Mouse (Mus musculus): ENCODE results near the gene Arhgef10l. TPM values are rescaled to one million over a fixed set of nuclear protein-coding genes. Genes with fewer than 3 reads are reported as not detected.

Arhgef10l gene
- total and polyA plus RNA-seq, 2 experiments from 2014 or later: 20.7 to 81.1 TPM

DNA sequence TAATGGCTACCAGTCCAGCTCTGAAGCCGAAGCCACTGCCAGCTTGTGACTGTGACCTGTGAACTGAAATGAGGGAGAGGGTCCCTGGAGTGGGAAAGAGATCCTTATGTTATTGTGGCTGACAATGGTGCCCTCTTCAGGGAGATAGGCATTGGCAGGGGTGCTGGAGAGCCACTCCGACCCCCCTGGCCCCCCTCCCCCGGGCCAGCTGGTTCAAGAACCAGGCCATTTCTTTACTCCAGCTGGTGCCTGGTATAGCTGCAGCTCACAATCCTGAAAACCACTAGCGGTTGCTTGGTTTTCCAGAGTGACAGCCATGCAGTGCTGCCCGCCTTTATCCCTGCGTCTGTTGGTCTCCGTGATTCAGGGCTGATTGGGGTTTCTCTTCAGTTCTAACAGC is 43.3 kb upstream of the Arhgef10l start:
- 70% methylated on average over 7 of the region's 7 CpGs for WGBS
- no peaks in the 10 kb centered on the region for H3K27me3 ChIP-seq (ENCODE audit: insufficient read depth, low read length)
- no peaks in the 10 kb centered on the region for H3K9me3 ChIP-seq (ENCODE audit: low read length)
- H3K4me1 ChIP-seq (ENCODE audit: insufficient read depth, low read length): peaks cover 1% of the 10 kb centered on the region; the same call in 1 of the 2 replicates
- H3K27ac ChIP-seq (ENCODE audit: low read depth, low read length): no peak overlapping the region
- no peak overlapping the region for H3K4me3 ChIP-seq (ENCODE audit: low read depth, low read length)
- H3K4me2 ChIP-seq (ENCODE audit: low read depth, low read length, poor library complexity, severe bottlenecking): no peak overlapping the region
- H3K9ac ChIP-seq (replicated peaks; ENCODE audit: low read length, poor library complexity, severe bottlenecking): 0 out of 2 replicates have a peak overlapping the region, but pooled peaks have one; percentile 19
- TF ChIP-seq CTCF (IDR thresholded peaks at IDR 0.05): no peak
- DNase-seq (ENCODE audit: low spot score) (peak; percentile 39), ATAC-seq (ENCODE audit: low FRiP score) (no peak)
- peaks cover 41% of the 10 kb centered on the region for H3K36me3 ChIP-seq (ENCODE audit: insufficient read depth, low read length)

DNA sequence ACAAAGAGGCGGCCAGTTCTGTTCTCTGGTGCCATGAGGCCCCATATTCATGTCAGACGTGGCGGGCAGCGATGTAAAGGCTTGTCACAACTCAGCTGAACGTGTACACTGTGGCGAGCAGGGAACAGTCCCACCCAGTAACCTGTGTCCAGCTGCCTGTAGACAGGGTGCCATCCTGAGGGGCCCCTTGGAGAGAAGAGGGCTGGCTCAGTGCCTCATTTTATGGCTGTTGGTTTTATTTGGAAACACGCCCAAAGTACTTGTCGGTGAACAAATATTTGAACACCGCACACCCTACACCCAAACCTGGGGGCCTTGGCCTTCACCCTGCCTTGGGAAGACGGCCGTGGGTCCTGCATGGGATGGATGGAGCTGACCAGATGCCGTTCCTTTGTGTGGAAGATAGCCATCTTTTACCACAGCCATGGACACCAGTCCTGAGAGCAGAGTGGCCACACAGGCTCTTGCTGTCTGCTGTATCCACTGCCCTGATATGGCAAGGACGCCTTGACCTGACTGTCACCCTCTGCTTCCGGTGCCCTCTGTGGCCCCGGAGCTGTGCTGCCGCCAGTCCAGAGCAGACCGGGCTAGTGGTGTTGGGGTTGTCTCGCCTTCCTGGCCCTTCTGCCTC is 42.6 kb upstream of the Arhgef10l start:
- whole genome bisulfite sequencing: 85% methylated on average over 18 of the region's 18 CpGs
- Histone ChIP-seq H3K4me1 (ENCODE audit: insufficient read depth, low read length) (0 out of 2 replicates have a peak, but pooled peaks cover 3% of the 10 kb centered on the region), H3K9ac (replicated peaks; ENCODE audit: low read length, poor library complexity, severe bottlenecking) (no peak overlapping the region), H3K4me3 (ENCODE audit: low read depth, low read length) (no peak overlapping the region), H3K27me3 (ENCODE audit: insufficient read depth, low read length) (no peaks in the 10 kb centered on the region), H3K9me3 (ENCODE audit: low read length) (no peaks in the 10 kb centered on the region), H3K36me3 (ENCODE audit: insufficient read depth, low read length) (peaks cover 41% of the 10 kb centered on the region), H3K27ac (ENCODE audit: low read depth, low read length) (no peak overlapping the region), H3K4me2 (ENCODE audit: low read depth, low read length, poor library complexity, severe bottlenecking) (no peak overlapping the region)
- no peak for ATAC-seq (ENCODE audit: low FRiP score)
- DNase-seq (ENCODE audit: low spot score): no peak
- TF ChIP-seq CTCF (IDR thresholded peaks at IDR 0.05): no peak

DNA sequence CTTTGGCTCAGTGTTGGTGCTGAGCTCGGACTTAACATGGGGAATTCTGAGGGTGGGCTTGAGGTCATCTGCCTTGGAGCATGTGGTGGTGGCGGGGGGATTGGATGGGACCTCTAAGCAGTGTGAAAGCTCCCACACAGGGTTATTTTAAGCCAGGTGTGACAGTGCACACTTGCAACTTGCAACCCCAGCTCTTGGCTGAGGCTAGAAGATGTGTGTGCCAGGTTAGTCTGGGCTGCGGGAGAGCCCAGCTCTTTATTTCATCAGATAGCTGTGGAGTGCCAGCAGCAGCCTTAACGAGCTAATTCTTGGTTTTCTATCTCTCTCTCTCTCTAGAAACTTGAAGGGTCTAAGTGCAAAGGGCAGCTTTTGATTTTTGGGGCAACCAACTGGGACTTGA is 41.8 kb upstream of the Arhgef10l start:
- TF ChIP-seq CTCF (IDR thresholded peaks at IDR 0.05): no peak
- no peak for ATAC-seq (ENCODE audit: low FRiP score)
- H3K36me3 ChIP-seq (ENCODE audit: insufficient read depth, low read length): peaks cover 37% of the 10 kb centered on the region
- no peak overlapping the region for H3K4me2 ChIP-seq (ENCODE audit: low read depth, low read length, poor library complexity, severe bottlenecking)
- no peak overlapping the region for H3K27ac ChIP-seq (ENCODE audit: low read depth, low read length)
- WGBS: 86% methylated on average over 4 of the region's 4 CpGs
- no peaks in the 10 kb centered on the region for H3K9me3 ChIP-seq (ENCODE audit: low read length)
- H3K4me3 ChIP-seq (ENCODE audit: low read depth, low read length): no peak overlapping the region
- H3K9ac ChIP-seq (replicated peaks; ENCODE audit: low read length, poor library complexity, severe bottlenecking): no peak overlapping the region
- no peaks in the 10 kb centered on the region for H3K27me3 ChIP-seq (ENCODE audit: insufficient read depth, low read length)
- no peak for DNase-seq (ENCODE audit: low spot score)
- H3K4me1 ChIP-seq (ENCODE audit: insufficient read depth, low read length): peaks cover 6% of the 10 kb centered on the region; the same call in 1 of the 2 replicates

DNA sequence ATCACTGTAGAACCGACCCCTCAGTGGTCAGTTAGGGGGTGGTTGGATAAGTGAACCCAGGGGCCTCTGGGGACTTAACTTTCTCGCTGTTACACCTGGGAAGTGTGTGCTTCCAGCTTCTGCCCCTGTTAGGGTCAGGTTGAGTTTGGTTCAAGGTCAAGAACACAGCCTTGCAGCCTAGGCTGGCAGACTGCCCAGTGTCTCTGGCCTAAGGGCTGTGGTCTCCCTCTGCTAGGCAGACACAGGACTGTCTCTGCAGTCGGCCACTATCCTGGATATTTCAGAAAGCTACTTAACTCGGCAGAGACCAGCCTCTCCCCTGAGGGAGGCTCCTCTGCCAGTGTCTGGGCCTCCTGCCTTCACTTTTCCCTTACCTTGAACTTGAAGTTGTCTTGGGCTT is 38.4 kb upstream of the Arhgef10l start:
- Histone ChIP-seq H3K9ac (replicated peaks; ENCODE audit: low read length, poor library complexity, severe bottlenecking) (no peak overlapping the region), H3K27ac (ENCODE audit: low read depth, low read length) (no peak overlapping the region), H3K27me3 (ENCODE audit: insufficient read depth, low read length) (peaks cover 5% of the 10 kb centered on the region; the same call in 1 of the 2 replicates), H3K9me3 (ENCODE audit: low read length) (no peaks in the 10 kb centered on the region), H3K36me3 (ENCODE audit: insufficient read depth, low read length) (peaks cover 9% of the 10 kb centered on the region), H3K4me2 (ENCODE audit: low read depth, low read length, poor library complexity, severe bottlenecking) (no peak overlapping the region), H3K4me3 (ENCODE audit: low read depth, low read length) (no peak overlapping the region), H3K4me1 (ENCODE audit: insufficient read depth, low read length) (peaks cover 6% of the 10 kb centered on the region; the same call in 1 of the 2 replicates)
- TF ChIP-seq CTCF (IDR thresholded peaks at IDR 0.05): no peak
- DNase-seq (ENCODE audit: low spot score) (no peak), ATAC-seq (ENCODE audit: low FRiP score) (no peak)
- WGBS: 24% methylated on average over 4 of the region's 4 CpGs

DNA sequence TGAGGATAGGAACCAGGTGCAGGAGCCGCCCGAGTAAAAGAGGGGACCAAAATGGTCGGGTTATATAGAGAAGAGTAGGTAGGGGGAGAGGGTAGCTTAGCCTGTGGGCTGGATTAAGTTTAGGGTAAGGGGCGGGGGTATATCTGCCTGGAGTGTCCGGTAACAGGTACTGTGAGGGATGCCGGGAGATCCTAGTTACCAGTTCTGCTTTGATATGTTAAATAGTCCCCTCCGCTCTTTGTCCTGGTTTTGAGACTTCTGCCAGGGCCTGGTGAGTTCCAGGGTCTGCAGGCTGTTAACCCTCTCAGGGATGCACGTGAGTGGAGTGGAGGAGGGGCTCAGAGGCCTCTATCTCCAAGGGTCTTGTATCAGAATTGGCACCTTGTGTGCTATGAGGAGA is 37.8 kb upstream of the Arhgef10l start:
- ATAC-seq (ENCODE audit: low FRiP score): no peak
- H3K27ac ChIP-seq (ENCODE audit: low read depth, low read length): peak overlapping the region; percentile 82; the same call in 1 of the 2 replicates
- peaks cover 6% of the 10 kb centered on the region; the same call in 1 of the 2 replicates for H3K4me1 ChIP-seq (ENCODE audit: insufficient read depth, low read length)
- H3K9ac ChIP-seq (replicated peaks; ENCODE audit: low read length, poor library complexity, severe bottlenecking): peak overlapping the region; percentile 82; the same call in 1 of the 2 replicates
- H3K27me3 ChIP-seq (ENCODE audit: insufficient read depth, low read length): peaks cover 8% of the 10 kb centered on the region; the same call in 1 of the 2 replicates
- H3K4me2 ChIP-seq (ENCODE audit: low read depth, low read length, poor library complexity, severe bottlenecking): peak overlapping the region; percentile 79
- H3K4me3 ChIP-seq (ENCODE audit: low read depth, low read length): peak overlapping the region; percentile 88; the same call in 1 of the 2 replicates
- TF ChIP-seq CTCF (IDR thresholded peaks at IDR 0.05): no peak
- WGBS: 6% methylated on average over 8 of the region's 8 CpGs
- DNase-seq (ENCODE audit: low spot score): no peak
- H3K36me3 ChIP-seq (ENCODE audit: insufficient read depth, low read length): peaks cover 3% of the 10 kb centered on the region
- H3K9me3 ChIP-seq (ENCODE audit: low read length): no peaks in the 10 kb centered on the region

DNA sequence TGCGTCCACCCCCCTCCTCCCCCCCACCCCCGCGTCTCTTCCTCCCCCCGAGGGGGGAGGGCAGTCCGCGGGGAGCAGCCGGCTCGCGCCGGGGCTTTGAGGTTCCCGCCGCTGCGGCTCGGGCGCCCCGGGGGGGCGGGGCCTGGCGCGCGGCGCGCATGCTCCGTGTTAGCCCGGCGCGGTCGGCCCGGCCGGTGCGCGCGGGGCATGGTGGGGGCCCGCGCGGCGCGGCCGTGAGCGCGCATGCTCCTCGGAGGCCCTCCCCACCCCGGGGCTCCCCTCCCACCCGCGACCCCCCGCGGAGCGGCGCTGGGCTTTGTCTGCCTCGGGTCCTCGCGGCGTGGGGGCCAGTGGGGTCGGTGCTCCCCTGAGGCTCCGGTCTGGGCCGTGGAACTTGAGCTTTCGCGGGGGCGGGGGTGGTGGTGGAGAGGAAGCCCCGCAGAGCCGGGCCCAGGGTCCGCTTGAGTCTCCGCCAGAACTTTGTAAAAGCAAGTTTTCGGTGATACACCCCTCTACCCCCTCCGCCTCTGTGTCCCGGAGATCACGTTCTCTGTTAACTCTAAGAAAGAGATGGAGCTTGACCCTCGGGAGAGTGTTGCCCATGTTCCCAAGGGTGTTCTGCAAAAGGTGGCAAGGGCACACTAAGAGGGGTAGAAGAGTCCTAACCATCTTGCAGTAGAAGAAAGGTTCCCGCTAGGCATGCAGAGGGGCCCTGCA is 37.0 kb upstream of the Arhgef10l start:
- Histone ChIP-seq H3K9me3 (ENCODE audit: low read length) (no peaks in the 10 kb centered on the region), H3K27ac (ENCODE audit: low read depth, low read length) (peak overlapping the region; percentile 82), H3K4me1 (ENCODE audit: insufficient read depth, low read length) (peaks cover 6% of the 10 kb centered on the region; the same call in 1 of the 2 replicates), H3K9ac (replicated peaks; ENCODE audit: low read length, poor library complexity, severe bottlenecking) (peak overlapping the region; percentile 82), H3K4me2 (ENCODE audit: low read depth, low read length, poor library complexity, severe bottlenecking) (peak overlapping the region; percentile 79), H3K4me3 (ENCODE audit: low read depth, low read length) (peak overlapping the region; percentile 88), H3K36me3 (ENCODE audit: insufficient read depth, low read length) (no peaks in the 10 kb centered on the region), H3K27me3 (ENCODE audit: insufficient read depth, low read length) (peaks cover 14% of the 10 kb centered on the region; the same call in 1 of the 2 replicates)
- ATAC-seq (ENCODE audit: low FRiP score) (peak; percentile 71), DNase-seq (ENCODE audit: low spot score) (peak; percentile 83)
- no peak for TF ChIP-seq CTCF (IDR thresholded peaks at IDR 0.05)
- WGBS: 1% methylated on average over 39 of the region's 68 CpGs

Measured in midbrain, postnatal 0 days (tissue).